Mouse (Mus musculus) heart, postnatal 0 days (tissue): ENCODE data around the gene Pcca. TPM values are rescaled to one million over a fixed set of nuclear protein-coding genes. Genes with fewer than 3 reads are reported as not detected.

Experiments
- ATAC-seq: fragments of 200-750 bp; cut with Nextera tagmentation; 2 replicates; pipeline ENCODE4 v1.8.0; 2017; ENCODE audit warnings: low read depth, moderate number of reproducible peaks, moderate library complexity; ENCODE audit not compliant: insufficient read depth
- DNase-seq: peaks from one replicate; pipeline ENCODE4 v3.0.0-alpha.2; 2016; ENCODE audit warnings: low spot score
- H3K27ac ChIP-seq: fragments of 300-500 bp; sonication (generic); 2 replicates; pipeline ENCODE4 v1.5.1; 2014; ENCODE audit warnings: low read depth, mild to moderate bottlenecking
- H3K27me3 ChIP-seq: fragments of 300-500 bp; sonication (generic); 2 replicates; pipeline ENCODE4 v1.6.1; 2014; ENCODE audit warnings: low read length, mixed read lengths; ENCODE audit not compliant: control insufficient read depth, insufficient read depth
- H3K36me3 ChIP-seq: fragments of 300-500 bp; sonication (generic); replicated peaks from 2 replicates; pipeline ENCODE4 v1.6.1; 2014; ENCODE audit warnings: low read length, mixed read lengths; ENCODE audit not compliant: control insufficient read depth, insufficient read depth
- H3K4me1 ChIP-seq: fragments of 300-500 bp; sonication (generic); 2 replicates; pipeline ENCODE4 v1.6.1; 2014; ENCODE audit warnings: antibody characterized with exemption; ENCODE audit not compliant: control insufficient read depth, insufficient read depth
- H3K4me2 ChIP-seq: fragments of 300-500 bp; sonication (generic); 2 replicates; pipeline ENCODE4 v1.6.1; 2014; ENCODE audit warnings: low read depth, mild to moderate bottlenecking, low read length, moderate library complexity
- H3K4me3 ChIP-seq: fragments of 300-500 bp; sonication (generic); 2 replicates; pipeline ENCODE4 v1.5.1; 2014; ENCODE audit warnings: low read depth, low read length
- H3K9ac ChIP-seq: fragments of 300-500 bp; sonication (generic); replicated peaks from 2 replicates; pipeline ENCODE4 v1.6.1; 2014; ENCODE audit warnings: low read depth, low read length, mixed read lengths
- H3K9me3 ChIP-seq: fragments of 300-500 bp; sonication (generic); replicated peaks from 2 replicates; pipeline ENCODE4 v1.6.1; 2016; ENCODE audit warnings: low read length; ENCODE audit not compliant: control insufficient read depth
- CTCF ChIP-seq: IDR thresholded peaks from 2 replicates; pipeline ENCODE4 v1.5.1; 2016; ENCODE audit warnings: antibody characterized with exemption, control low read depth, low read depth
- EP300 ChIP-seq: IDR thresholded peaks from 2 replicates; pipeline ENCODE4 v1.6.1; 2016; ENCODE audit warnings: antibody characterized with exemption, low read depth
- WGBS: fragments of 180-500 bp; shearing (Covaris S2); extraction: QIAGEN DNeasy Blood & Tissue Kit; methylation state at CpG from one replicate; pipeline ENCODE4 v1.1.7; 2014; 5-methylcytosine and 5-hydroxymethylcytosine counted together
- polyA plus RNA-seq: library from polyadenylated mRNA; unstranded; fragments of >200 nt; fragmentation: Nextera tagmentation; extraction: Ambion mirVana; gene quantifications from 2 replicates; pipeline ENCODE4 v1.2.1, GENCODE M21; 2015
- total RNA-seq: library from RNA; depleted of rRNA; stranded (reverse); fragments of >200 nt; gene quantifications from 2 replicates; pipeline ENCODE4 v1.2.3, GENCODE M21; 2014; ENCODE audit warnings: low replicate concordance

The Pcca gene
- total and polyA plus RNA-seq, 2 experiments from 2014 or later, result 17.0 to 31.2 TPM

GRCm38 (mm10) chr14:122753278-122753677, 219.2 kb downstream of the Pcca start:
- TF ChIP-seq EP300, result no peak
- TF ChIP-seq CTCF, result no peak
- Histone ChIP-seq H3K4me2 (no peak overlapping the region), H3K4me1 (no peaks in the 10 kb centered on the region), H3K27me3 (no peaks in the 10 kb centered on the region), H3K27ac (no peak overlapping the region), H3K4me3 (no peak overlapping the region), H3K9me3 (no peaks in the 10 kb centered on the region), H3K36me3 (no peaks in the 10 kb centered on the region), H3K9ac (no peak overlapping the region)
- DNase-seq, result no peak
- WGBS, result 72% methylated on average over 2 of the region's 2 CpGs
- ATAC-seq, result no peak

- H3K4me2 ChIP-seq, result no peak overlapping the region
- H3K4me3 ChIP-seq, result no peak overlapping the region
- no peak overlapping the region for H3K9ac ChIP-seq
- H3K27me3 ChIP-seq, result no peaks in the 10 kb centered on the region
- H3K36me3 ChIP-seq, result no peaks in the 10 kb centered on the region
- DNase-seq, result no peak
- ATAC-seq, result no peak
- H3K9me3 ChIP-seq, result no peaks in the 10 kb centered on the region
- no peak overlapping the region for H3K27ac ChIP-seq
- WGBS, result 86% methylated on average over 3 of the region's 3 CpGs
- TF ChIP-seq CTCF (no peak), EP300 (no peak)
- H3K4me1 ChIP-seq, result no peaks in the 10 kb centered on the region
These were observed 220.2 kb downstream of the Pcca start for GRCm38 (mm10) chr14:122754311-122754710.

- H3K36me3 ChIP-seq, result no peaks in the 10 kb centered on the region
- 69% methylated on average over 13 of the region's 13 CpGs for whole genome bisulfite sequencing
- no peak overlapping the region for H3K9ac ChIP-seq
- DNase-seq (no peak), ATAC-seq (no peak)
- H3K4me2 ChIP-seq, result no peak overlapping the region
- H3K4me1 ChIP-seq, result no peaks in the 10 kb centered on the region
- H3K4me3 ChIP-seq, result no peak overlapping the region
- H3K27ac ChIP-seq, result no peak overlapping the region
- no peaks in the 10 kb centered on the region for H3K27me3 ChIP-seq
- TF ChIP-seq EP300 (no peak), CTCF (no peak)
- no peaks in the 10 kb centered on the region for H3K9me3 ChIP-seq
These were observed 221.4 kb downstream of the Pcca start for GRCm38 (mm10) chr14:122755559-122755958.

GRCm38 (mm10) chr14:122756671-122757070, 222.5 kb downstream of the Pcca start:
- 94% methylated on average over 1 of the region's 1 CpGs for WGBS
- ATAC-seq, result no peak
- H3K27ac ChIP-seq, result no peak overlapping the region

GRCm38 (mm10) chr14:122759890-122760289, 225.8 kb downstream of the Pcca start:
- no peak for DNase-seq
- Histone ChIP-seq H3K9ac (no peak overlapping the region), H3K4me2 (no peak overlapping the region), H3K27ac (no peak overlapping the region), H3K36me3 (no peaks in the 10 kb centered on the region), H3K9me3 (no peaks in the 10 kb centered on the region), H3K27me3 (no peaks in the 10 kb centered on the region), H3K4me1 (no peaks in the 10 kb centered on the region), H3K4me3 (no peak overlapping the region)
- WGBS, result 70% methylated on average over 3 of the region's 3 CpGs
- no peak for ATAC-seq
- TF ChIP-seq EP300 (no peak), CTCF (no peak)

More at GRCm38 (mm10) chr14:122756671-122757070, 222.5 kb downstream of the Pcca start:
- Histone ChIP-seq H3K4me1 (no peaks in the 10 kb centered on the region), H3K4me3 (no peak overlapping the region), H3K36me3 (no peaks in the 10 kb centered on the region), H3K9ac (no peak overlapping the region), H3K9me3 (no peaks in the 10 kb centered on the region), H3K4me2 (no peak overlapping the region), H3K27me3 (no peaks in the 10 kb centered on the region)
- no peak for DNase-seq
- TF ChIP-seq EP300 (no peak), CTCF (no peak)

- no peak for DNase-seq
- H3K27ac ChIP-seq, result no peak overlapping the region
- ATAC-seq, result no peak
- no peaks in the 10 kb centered on the region for H3K36me3 ChIP-seq
- H3K4me2 ChIP-seq, result no peak overlapping the region
- no peaks in the 10 kb centered on the region for H3K4me1 ChIP-seq
- H3K4me3 ChIP-seq, result no peak overlapping the region
- no peaks in the 10 kb centered on the region for H3K27me3 ChIP-seq
- no peak overlapping the region for H3K9ac ChIP-seq
- TF ChIP-seq EP300, result no peak
- TF ChIP-seq CTCF, result no peak
- no peaks in the 10 kb centered on the region for H3K9me3 ChIP-seq
These were observed 226.7 kb downstream of the Pcca start for GRCm38 (mm10) chr14:122760803-122761202.
